Mouse (Mus musculus): ENCODE measurements around the gene Muc3.
A peak's percentile ranks its signal among the peaks of the same experiment; 100 is the strongest.
"Not testable (repeated sequence)": the region's sequence is repeated elsewhere in the genome, so short reads cannot be mapped to it uniquely, and the experiment has no call there.

Gene Muc3

DNA sequence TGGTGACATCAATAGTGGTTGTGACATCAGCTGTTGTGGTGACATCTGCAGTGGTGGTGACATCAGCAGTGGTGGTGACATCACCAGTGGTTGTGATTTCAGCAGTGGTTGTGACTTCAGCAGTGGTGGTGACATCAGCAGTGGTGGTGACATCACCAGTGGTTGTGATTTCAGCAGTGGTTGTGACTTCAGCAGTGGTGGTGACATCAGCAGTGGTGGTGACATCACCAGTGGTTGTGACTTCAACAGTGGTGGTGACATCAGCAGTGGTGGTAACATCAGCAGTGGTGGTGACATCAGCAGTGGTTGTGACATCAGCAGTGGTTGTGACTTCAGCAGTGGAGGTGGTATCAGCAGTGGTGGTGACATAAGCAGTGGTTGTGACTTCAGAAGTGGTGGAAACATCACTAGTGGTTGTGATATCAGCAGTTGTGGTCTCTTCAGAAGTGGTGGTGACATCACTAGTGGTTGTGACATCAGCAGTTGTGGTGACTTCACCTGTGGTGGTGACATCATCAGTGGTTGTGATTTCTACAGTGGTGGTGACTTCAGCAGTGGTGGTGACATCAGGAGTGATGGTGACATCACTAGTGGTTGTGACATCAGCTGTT, at the start of gene Muc3:
Muc3 (minus strand) TSS at position 51 of the 611 bp plus-strand sequence.
- DNase-seq (ENCODE audit: low read depth, low spot score): not testable (repeated sequence)

DNA sequence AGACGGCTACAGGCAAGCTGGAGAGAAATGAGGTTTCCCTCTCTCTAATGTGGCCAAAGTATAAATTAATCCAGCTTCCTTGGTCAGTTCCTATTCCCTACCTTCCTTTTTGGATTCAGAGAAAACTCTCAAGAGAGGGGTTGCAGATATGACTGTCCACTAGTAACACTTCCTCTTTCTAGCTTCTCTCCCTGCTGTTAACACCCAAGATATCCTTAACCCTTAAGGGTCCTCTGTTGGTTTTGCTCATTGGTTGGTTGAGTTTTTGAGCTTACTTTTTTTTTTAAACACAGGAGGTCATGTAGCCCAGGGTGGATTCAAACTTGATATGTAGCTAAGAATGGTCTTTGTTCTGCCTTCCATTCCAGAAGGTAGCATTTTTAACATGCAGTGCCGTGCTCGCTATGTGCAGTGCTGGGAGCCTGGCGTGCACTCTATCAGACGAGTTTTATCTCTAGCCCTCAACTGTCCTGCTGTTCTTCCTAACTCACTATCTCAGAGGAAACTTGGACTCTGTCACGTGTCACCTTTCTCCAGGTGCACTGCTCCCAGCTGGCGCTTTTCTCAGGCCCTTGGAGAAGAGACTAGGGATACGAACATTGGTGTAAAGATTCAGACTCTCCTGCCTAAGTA, 45.5 kb upstream of the Muc3 start:
- no peak for DNase-seq (ENCODE audit: low read depth, low spot score)

DNA sequence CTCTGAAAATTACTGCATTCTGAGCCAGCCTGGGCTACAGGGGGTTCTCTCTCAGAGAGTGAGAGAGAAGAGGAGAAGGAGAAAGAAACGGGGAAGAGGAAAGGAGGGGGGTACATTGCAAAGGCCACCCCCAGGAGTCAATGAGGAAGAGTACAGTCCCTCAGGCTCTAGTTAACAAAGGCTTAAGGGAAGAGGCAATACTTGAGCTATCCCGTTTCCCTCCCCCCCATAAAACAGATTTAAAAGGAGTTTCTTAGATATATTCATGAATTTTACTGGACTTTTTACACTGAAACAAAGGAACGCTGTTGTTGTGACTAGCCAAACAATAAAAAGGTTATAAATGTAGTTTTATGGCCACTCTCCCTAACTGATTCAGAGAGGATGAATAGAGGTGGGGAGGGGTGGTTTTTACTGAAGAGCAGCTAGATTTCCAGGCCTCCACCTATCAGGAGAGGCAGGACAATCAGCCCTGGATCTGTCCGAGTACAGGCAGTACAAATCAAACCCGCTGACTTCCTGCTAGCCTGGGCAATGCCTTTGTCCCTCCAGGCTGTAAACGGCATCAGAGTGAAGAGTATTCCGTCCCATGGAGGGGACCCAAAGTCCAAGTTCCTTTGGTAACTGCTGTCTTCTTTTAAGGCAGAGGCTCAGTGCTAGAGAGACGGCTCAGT, 44.3 kb upstream of the Muc3 start:
- no peak for DNase-seq (ENCODE audit: low read depth, low spot score)

DNA sequence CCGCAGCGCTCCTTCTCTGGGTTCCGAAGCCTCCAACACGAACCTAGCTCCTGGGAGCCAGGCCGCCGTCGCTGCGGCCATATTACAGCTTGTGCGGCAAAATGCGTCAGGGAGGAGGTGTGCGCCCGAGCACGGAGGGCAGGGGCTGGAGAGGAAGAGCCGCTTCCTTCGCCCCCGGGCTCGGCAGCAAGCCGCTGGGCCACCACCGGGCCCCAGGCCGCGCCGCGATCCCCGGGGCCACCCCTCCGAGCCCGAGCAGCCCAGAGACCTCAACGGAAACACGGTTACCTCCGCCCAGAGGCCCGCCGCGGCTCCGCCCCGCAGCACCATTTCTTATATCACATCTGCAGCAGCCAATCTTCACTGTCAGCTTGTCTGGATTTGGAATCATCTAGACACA, 40.2 kb upstream of the Muc3 start:
- no peak for DNase-seq (ENCODE audit: low read depth, low spot score)

DNA sequence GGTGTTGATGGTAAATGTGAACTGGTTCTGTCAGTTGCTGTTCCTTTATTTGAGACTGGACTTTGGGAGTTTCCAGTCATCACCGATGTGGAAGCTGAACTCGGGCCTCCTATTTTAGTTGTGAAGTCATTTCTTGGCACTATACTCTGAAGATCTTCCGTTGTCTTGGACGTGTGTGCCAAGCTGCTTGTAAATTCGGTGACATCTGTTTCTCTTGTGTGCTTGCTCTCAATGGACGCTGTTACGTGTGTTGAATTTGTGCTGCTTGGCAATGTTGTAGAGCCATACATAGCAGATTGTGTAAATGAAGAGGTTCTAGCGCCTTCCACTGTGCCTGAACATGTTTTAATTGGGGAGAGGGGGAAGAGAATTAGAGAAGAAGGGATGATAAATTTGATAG, 36.2 kb upstream of the Muc3 start:
- DNase-seq (ENCODE audit: low read depth, low spot score): peak; percentile 26

DNA sequence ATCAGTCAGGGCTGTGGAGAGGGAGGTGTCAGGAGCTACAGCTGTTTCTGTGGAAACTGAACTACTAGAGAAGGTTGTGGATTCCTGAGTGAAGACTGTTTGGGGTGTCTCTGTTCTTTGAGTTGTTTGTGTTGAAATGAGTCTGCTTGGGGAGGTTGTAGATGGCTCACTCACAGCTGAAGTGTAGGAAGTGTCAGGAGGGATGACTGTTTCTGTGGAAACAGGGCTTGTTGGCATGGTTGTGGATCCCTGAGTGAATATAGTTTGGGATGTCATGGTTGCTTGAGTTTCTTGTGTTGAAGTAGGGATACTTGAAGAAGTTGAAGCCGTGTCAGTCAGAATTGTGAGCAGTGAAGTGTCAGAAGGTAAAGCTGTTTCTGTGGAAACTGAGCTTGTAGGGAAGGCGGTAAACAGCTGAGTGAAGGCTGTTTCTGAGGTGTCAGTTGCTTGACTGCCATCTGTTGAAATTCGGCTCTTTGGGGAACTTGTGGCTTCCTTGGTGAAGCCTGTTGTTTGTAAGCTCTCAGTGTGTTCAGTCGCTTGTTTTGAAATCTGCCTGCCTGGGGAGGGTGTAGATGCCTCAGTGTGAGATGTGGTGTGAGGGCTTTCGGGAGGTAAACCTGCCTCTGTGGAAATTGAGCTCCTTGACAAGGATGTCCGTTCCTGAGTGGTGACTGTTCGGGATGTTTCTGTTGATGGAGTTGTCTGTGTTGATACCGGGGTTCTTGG, 30.7 kb upstream of the Muc3 start:
- DNase-seq (ENCODE audit: low read depth, low spot score): peak; percentile 55

DNA sequence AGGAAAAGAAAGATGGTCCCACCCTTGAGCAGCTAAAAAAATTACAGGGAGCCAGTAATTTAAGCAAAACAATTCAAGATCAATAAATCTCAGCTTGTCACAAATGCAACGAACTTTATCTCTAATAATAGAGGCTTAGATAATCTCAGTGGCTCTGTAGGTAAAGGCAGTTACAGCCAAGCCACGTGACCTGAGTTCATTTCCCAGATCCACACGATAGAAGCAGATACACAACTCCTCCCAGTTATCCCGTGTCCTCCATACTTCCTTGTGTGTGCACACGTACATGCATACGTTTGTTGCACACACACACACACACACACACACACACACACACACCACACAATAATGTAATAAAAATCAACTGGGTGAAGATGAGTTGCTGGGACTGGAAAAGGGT, 24.8 kb upstream of the Muc3 start:
- DNase-seq (ENCODE audit: low read depth, low spot score): no peak

DNA sequence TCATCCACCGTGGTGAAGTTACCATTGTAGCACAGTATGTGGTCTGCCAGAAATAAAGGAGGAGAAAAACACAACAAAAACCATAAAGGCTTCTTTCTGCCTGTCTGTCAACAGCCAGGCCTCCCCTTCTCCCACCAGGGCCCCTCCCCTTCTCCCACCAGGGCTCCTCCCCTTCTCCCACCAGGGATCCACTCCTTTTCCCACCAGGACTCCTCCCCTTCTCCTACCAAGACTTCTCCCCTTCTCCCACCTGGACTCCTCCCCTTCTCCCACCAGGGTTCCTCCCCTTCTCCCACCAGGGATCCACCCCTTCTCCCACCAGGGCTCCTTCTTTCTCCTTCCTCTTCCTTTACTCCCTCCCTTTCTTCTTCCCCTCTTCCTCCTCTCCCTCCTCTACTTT, 23.5 kb upstream of the Muc3 start:
- no peak for DNase-seq (ENCODE audit: low read depth, low spot score)

DNA sequence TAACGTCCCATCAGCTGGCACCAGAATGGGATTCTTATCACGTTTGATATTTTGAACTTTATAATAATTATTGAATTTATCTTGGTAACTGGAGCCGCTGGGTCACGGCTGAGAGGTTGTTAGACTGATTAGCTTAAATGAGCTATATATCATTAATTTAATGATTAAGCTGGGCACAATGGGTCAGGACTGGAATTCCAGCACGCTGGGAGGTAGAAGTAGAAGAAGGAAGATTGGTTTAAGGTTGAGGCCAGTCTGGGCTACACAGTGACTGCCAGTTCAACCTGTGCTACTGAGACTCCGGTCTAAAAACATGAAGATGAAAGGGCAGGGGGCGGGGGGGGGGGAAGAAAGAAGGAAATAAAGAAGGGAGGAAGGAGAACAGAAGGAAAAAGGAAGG, 22.4 kb upstream of the Muc3 start:
- DNase-seq (ENCODE audit: low read depth, low spot score): no peak

DNA sequence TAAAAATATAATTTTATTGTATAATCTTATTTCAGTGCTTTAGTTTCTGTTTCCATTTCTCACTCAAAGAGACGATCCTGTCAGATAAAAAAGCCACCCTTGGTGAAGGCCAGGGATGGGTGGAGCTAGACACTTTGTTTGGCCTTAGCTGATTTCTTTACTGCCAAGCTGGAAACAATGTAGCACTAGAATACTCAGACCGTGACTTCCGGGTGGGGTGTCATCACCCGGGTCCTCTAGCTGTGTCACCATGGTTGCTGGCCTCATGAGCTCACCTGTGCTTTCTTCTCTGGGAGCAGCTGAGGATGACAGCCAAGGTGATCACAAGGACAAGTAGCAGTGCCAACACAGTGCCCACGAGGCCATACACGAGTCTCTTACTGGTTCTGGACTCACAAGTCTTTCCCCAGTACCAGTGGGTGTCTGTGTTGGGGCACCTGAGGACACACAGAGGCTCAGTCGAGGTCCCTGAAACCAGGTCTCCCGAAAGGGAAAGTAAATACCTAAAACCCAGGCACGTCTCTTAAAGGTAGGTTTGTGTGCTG, 21.8 kb upstream of the Muc3 start:
- no peak for DNase-seq (ENCODE audit: low read depth, low spot score)

DNA sequence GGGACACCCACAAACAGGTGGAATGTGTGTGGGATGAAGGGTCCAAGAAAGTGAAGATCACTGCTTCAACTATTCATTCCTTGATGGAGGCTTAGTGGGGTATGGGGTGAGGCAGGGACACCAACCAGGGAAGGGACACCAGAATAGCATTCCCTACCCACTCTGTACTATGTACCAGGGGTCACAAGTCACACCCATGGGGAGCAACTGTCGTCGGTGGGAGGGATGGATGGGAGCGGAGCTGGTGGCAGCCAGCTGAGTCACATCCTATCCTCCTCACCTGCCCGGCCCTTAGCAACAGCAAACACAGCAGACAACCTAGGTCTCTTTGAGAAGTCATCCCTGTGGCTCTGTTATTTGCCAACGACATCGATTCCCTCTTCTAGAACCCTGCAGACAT, 18.4 kb upstream of the Muc3 start:
- DNase-seq (ENCODE audit: low read depth, low spot score): no peak

DNA sequence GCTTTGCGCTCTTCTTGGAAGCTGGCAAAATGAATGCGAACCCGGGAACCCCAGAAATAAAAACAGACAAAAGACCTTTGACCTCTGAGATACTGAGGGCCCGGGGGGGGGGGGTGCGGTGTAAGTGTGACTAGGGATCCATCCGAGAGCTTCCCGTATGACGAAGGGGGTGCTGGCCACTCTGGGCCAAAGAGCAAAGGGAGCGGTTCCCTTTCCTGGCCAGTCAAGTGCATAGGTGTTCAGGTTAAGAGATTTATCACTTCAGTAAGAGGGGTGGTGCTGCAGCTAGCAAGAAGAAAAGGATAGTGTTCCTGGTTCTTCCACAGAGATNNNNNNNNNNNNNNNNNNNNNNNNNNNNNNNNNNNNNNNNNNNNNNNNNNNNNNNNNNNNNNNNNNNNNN, 16.9 kb upstream of the Muc3 start:
- DNase-seq (ENCODE audit: low read depth, low spot score): no peak

DNA sequence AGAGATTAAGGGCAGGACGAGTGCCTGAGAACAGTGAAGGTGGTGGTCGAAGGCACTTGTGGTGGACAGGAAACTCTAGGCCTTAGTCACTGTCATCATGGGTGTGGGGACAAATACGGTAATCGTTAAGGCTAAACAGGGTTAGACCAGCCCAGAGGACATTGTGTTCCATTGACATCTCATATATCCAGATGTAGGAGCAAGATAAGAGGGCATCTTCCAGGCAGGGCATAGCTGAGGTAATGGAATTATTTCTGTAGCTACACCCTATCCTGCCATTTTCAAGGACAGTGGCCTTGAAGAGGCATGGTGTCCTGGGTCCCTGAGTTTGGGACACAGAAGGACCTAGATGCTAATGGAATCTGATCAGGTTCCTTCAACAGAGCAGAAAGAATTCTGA, 12.7 kb upstream of the Muc3 start:
- no peak for DNase-seq (ENCODE audit: low read depth, low spot score)

DNA sequence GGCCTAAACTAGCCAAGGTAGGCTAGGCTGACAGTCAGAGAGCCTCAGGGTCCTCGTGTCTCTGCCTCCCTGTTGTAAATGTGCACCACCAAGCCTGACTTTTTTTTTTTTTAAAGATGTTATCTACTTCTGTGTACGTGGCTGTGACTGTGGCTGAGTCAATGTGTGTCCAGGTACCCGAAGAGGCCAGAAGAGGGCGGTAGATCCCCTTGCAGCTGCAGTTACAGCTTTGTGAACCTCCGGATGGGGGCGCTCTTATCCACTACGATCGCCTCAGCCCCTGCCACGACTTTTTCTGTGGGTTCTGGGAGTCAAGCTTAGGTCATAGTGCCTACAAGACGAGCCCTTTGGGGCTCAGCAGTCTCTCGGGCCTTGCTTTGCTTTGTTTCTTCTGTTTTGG, 10.3 kb upstream of the Muc3 start:
- DNase-seq (ENCODE audit: low read depth, low spot score): no peak

DNA sequence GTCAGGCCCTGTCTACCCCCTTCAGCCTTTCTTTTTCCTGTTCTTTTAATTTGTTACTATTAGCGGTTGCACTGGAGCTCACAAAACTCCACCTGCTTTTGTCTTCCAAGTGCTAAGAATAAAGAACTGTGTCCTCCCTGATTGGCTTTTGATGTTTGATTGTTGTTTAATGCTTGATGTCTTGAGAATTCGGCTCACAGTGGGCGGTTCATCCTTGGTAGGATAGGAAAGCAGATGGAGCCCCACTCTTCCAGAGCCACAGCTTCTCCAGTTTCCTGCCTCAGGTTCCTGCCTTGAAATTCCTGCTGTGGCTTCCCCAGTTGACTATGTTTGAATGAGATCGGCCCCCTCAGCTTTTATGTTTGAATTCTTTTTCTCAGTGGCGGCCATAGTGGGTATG, 4.2 kb upstream of the Muc3 start:
- DNase-seq (ENCODE audit: low read depth, low spot score): no peak

DNA sequence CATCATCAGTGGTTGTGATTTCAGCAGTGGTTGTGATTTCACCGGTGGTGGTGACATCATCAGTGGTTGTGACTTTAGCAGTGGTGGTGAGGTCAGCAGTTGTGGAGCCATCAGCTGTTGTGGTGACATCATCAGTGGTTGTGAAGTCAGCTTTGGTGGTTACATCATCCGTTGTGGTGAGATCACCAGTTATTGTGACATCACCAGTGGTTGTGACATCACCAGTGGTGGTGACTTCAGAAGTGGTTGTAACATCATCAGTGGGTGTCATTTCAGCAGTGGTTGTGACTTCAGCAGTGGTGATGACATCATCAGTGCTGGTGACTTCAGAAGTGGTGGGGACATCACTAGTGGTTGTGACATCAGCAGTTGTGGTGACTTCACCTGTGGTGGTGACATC, 3.5 kb upstream of the Muc3 start:
- DNase-seq (ENCODE audit: low read depth, low spot score): no peak

DNA sequence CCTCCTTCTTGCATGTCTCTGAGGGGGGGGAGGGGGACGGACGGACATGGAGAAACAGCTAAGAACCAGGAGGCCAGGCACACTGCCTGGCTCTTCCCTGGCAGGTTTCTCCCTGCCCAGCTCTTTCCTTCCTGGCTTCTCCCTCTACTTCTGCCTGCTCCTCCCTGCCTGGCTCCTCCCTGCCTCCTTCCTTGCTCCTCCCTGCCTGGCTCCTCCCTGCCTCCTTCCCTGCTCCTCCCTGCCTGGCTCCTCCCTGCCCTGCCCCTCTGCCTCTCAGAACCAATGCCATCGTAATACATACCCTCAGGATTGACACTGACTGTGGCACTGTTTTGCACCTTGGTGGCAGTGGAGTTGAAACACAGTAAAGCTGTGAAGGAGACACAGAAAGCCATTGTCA, 8.3 kb downstream of the Muc3 start:
- no peak for DNase-seq (ENCODE audit: low read depth, low spot score)

DNA sequence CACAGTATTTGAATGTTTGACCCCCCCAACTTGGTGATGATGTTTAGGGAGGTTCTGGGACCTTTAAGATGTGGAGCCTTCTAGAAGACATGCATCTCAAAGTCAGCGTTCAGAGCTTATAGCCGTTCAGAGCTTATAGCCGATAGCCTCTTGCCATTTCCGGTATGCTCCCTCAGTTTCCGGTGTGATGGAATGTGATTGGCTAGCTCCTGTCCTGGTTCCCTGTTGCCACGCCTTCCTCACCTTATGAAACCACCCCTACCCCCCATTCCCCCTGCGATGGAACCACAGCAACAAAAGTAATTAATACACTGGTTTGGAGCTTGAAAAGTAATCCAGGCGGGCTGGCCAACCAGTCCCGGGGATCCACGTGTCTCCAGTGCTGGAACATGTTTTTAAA, 10.1 kb downstream of the Muc3 start:
- no peak for DNase-seq (ENCODE audit: low read depth, low spot score)

DNA sequence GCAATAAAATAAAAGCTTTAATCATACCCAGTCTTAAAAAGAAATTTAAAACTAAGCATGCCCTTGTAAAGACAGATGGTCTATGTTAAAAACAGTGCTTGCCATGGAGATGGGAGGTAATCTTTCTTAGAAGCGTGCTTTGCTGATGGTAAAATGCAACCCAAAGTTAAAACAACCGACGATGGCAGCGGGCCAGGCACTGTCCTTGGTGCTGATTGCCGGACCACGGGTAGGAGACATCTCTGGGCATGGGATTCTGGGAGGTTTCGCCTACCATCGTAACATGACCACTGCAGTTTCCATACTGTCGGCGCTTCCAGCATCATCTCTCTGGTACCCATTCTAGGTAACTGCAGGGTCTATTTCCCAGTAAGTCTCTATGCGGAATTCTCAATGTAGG, 14.2 kb downstream of the Muc3 start:
- no peak for DNase-seq (ENCODE audit: low read depth, low spot score)

DNA sequence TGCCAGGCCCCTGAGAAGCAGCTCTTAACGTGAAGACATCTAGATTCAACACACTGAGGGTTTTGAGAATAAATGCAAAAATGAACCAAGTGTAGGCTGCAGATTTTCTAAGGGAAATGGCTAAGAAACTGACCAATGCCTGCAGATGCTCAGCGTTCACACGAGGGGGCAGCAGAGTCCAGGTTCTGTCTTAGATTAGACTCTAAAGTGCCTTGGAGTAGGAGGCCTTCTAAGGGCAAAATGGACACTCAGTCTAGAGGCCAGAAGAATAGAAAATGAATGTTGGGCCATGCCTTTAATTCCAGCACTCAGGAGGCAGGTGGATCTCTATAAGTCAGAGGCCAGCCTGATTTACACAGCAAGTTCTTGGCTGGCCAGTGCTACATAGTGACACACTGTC, 17.6 kb downstream of the Muc3 start:
- DNase-seq (ENCODE audit: low read depth, low spot score): peak; percentile 50

DNA sequence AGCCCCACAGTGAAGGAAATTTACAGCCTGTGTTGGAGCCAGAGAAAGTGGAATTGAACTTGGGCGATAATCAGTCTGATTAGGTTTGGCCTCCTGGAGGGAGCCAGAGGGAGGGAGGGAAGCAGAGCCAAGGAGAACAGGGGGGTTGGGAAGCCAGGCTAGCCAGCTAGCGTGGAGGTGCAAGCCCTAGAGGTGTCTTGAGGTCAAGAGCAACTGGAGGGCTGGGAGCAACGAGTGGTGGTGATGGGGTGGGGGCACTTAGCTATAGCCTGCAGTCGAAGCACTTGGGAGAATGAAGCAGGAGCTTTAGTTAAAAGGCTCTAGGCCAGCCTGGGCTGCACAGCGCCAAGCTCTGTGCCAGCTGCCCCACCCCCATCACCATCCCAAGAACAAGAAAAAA, 19.8 kb downstream of the Muc3 start:
- DNase-seq (ENCODE audit: low read depth, low spot score): no peak

DNA sequence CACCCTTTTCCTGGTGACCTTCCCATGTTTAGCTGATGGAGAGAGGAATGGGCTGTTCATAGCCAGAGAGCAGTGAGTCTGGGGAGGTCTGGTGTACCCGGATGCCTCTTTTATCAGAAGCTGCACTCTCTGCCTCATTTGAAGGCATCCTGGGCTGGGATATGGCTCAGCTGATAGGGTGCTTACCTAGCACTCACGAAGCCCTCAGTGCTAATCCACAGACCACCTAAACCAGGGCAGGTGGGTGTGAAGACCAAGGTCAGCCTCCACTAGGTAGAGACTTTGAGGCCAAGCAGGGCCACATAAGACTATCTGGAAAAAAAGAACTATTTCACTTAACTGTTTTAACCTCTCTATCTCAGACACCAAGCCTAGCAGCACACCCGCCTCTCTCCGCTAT, 25.6 kb downstream of the Muc3 start:
- DNase-seq (ENCODE audit: low read depth, low spot score): no peak

All from telencephalon, adult 2 months (tissue).